Mouse (Mus musculus): ENCODE results near the gene Psmd12.

DNA sequence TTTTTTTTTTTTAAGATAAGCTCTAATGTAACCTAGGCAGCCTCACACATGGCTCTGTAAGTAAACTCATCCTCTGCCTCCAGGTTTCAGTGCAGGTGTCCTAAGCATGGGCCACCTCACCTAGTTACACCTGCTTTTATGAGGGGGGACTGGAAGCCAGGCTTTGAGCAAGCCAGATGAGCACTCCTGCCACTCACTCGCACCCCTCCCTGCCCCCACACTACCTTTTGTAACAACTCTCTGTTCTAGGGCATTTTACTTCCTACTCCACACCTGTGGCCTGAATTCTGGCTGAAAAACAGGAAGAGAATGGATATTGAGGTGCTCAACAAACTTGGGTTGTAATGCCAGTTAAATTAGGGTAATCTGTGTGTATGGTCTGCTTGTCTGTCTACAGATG, 45.7 kb downstream of the Psmd12 start:
- TF ChIP-seq CTCF (IDR thresholded peaks at IDR 0.05; ENCODE audit: low read depth, low read length) (no peak), POLR2A (IDR thresholded peaks at IDR 0.05; ENCODE audit: borderline replicate concordance, low read depth, low read length) (no peak)

All from bone marrow macrophage, adult 2 months (primary cell).